Mouse (Mus musculus) stomach, postnatal 0 days (tissue): ENCODE data around the gene Msmb.

Experiments used
- CTCF ChIP-seq: IDR thresholded peaks from 2 replicates; pipeline ENCODE4 v1.5.1; 2016; ENCODE audit warnings: antibody characterized with exemption, low read depth, mild to moderate bottlenecking, moderate library complexity
- EP300 ChIP-seq: optimal IDR thresholded peaks from 2 replicates; pipeline ENCODE3; 2016; ENCODE audit warnings: antibody characterized with exemption

DNA sequence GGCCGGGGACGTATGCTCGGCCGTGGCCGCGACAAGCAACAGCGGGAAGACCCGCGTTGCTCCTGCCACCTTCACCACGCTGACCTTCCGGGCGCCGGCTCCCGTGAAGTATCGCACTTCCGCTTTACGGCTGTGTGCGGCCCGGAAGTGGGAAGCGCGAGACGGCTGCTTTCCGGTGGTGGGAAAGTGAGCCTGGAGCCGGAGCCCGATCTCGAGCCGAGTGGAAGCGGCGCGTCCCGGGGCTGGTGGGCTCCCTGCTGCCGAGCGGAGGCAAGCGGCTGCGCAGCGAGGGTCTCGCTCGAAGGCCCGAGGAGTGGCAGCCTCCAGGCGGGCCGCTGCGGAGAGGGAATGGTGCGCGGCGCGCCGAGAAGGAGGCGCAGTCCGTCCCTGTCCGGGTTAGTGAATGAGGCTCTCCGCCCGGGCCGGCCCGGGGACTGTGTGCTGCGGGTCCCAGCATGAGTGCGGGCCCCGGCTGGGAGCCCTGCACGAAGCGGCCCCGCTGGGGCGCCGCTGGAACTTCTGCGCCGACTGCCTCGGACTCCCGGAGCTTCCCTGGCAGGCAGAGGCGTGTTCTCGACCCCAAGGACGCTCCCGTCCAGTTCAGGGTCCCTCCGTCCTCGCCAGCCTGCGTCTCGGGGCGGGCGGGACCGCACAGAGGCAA is 60.1 kb downstream of the Msmb start, which contains the start of the genes Timm23 and Parg:
- TF ChIP-seq CTCF, result no peak
- TF ChIP-seq EP300, result no peak
